Mouse (Mus musculus): ENCODE data around the gene Ncoa5.

The Ncoa5 gene

GRCm38 (mm10) chr2:164995976-164996375 is 38.7 kb downstream of the Ncoa5 start:
- no peak for DNase-seq (ENCODE audit: low spot score in 2 of 2)

GRCm38 (mm10) chr2:164994659-164995428 is 39.8 kb downstream of the Ncoa5 start:
- DNase-seq (ENCODE audit: low spot score in 2 of 2) = no peak

- no peak for DNase-seq (ENCODE audit: low spot score in 2 of 2)
These were observed 40.5 kb downstream of the Ncoa5 start for GRCm38 (mm10) chr2:164994156-164994555.

- DNase-seq (ENCODE audit: low spot score in 2 of 2) = no peak
These were observed 42.9 kb downstream of the Ncoa5 start for GRCm38 (mm10) chr2:164991808-164992207.

- no peak for DNase-seq (ENCODE audit: low spot score in 2 of 2)
These were observed 43.6 kb downstream of the Ncoa5 start for GRCm38 (mm10) chr2:164991111-164991510.

GRCm38 (mm10) chr2:164988777-164989176 is 45.9 kb downstream of the Ncoa5 start:
- no peak for DNase-seq (ENCODE audit: low spot score in 2 of 2)

- DNase-seq (ENCODE audit: low spot score in 2 of 2) = no peak
These were observed 48.2 kb downstream of the Ncoa5 start for GRCm38 (mm10) chr2:164986371-164987027.

GRCm38 (mm10) chr2:164985962-164986361 is 48.7 kb downstream of the Ncoa5 start:
- no peak for DNase-seq (ENCODE audit: low spot score in 2 of 2)

GRCm38 (mm10) chr2:164979749-164980148 is 54.9 kb downstream of the Ncoa5 start:
- DNase-seq (ENCODE audit: low spot score in 2 of 2) = peak in 1 of 2 experiments; percentile 22

GRCm38 (mm10) chr2:164975611-164976010 is 59.1 kb downstream of the Ncoa5 start:
- no peak for DNase-seq (ENCODE audit: low spot score in 2 of 2)

GRCm38 (mm10) chr2:164972646-164973045 is 62.0 kb downstream of the Ncoa5 start:
- DNase-seq (ENCODE audit: low spot score in 2 of 2) = no peak

- DNase-seq (ENCODE audit: low spot score in 2 of 2) = no peak
These were observed 64.0 kb downstream of the Ncoa5 start for GRCm38 (mm10) chr2:164970631-164971196.

- no peak for DNase-seq (ENCODE audit: low spot score in 2 of 2)
These were observed 65.3 kb downstream of the Ncoa5 start for GRCm38 (mm10) chr2:164969348-164969781.

GRCm38 (mm10) chr2:164968451-164968851 is 66.2 kb downstream of the Ncoa5 start:
- DNase-seq (ENCODE audit: low spot score in 2 of 2) = peak; percentile 48 to 59

GRCm38 (mm10) chr2:164967761-164968440 is 66.8 kb downstream of the Ncoa5 start:
- no peak for DNase-seq (ENCODE audit: low spot score in 2 of 2)

GRCm38 (mm10) chr2:164967193-164967592 is 67.5 kb downstream of the Ncoa5 start:
- no peak for DNase-seq (ENCODE audit: low spot score in 2 of 2)

GRCm38 (mm10) chr2:164966381-164966780 is 68.3 kb downstream of the Ncoa5 start:
- DNase-seq (ENCODE audit: low spot score in 2 of 2) = no peak

- DNase-seq (ENCODE audit: low spot score in 2 of 2) = no peak
These were observed 69.7 kb downstream of the Ncoa5 start for GRCm38 (mm10) chr2:164964981-164965380.

GRCm38 (mm10) chr2:164964242-164964894 is 70.3 kb downstream of the Ncoa5 start:
- DNase-seq (ENCODE audit: low spot score in 2 of 2) = no peak

GRCm38 (mm10) chr2:164962183-164962580 is 72.5 kb downstream of the Ncoa5 start:
- no peak for DNase-seq (ENCODE audit: low spot score in 2 of 2)

GRCm38 (mm10) chr2:164961506-164962182 is 73.0 kb downstream of the Ncoa5 start:
- DNase-seq (ENCODE audit: low spot score in 2 of 2) = peak; percentile 21 to 32

All from urinary bladder, postnatal 36 days (tissue).